Mouse (Mus musculus): ENCODE results near the gene Ostm1. TPM values are rescaled to one million over a fixed set of nuclear protein-coding genes. Genes with fewer than 3 reads are reported as not detected.

The Ostm1 gene
- polyA plus RNA-seq, 1 experiment from 2014 or later, result 13.8 TPM

DNA sequence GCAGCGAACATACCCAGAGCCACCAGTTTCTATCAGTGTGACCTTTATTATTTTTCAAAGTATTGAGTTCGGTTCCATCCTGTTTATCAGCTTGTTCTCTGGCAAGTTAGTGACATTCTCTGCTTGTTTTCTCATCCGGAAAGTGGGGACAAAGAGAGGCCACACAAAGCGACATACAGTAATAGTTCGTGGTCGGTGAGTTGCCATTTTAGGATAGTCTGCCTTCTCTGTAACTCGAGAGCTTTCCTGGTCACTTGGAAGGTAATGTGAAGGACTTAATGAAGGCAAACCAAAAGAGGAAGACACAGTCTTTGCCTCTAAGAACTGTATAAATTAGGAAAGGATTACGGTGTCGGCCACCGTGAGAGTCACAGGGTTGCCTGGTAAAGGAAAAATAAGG, 96.0 kb downstream of the Ostm1 start:
- Histone ChIP-seq H3K9me3 (ENCODE audit: control insufficient read depth, low read length) (no peaks in the 10 kb centered on the region), H3K36me3 (ENCODE audit: control insufficient read depth, insufficient read depth, low read length) (no peaks in the 10 kb centered on the region), H3K27ac (replicated peaks; ENCODE audit: low read depth, low read length) (no peak overlapping the region), H3K4me1 (ENCODE audit: control insufficient read depth, insufficient read depth, low read length) (peaks cover 10% of the 10 kb centered on the region), H3K9ac (ENCODE audit: low read depth, low read length) (peak overlapping the region; percentile 77; the same call in 1 of the 2 replicates), H3K27me3 (replicated peaks; ENCODE audit: control insufficient read depth, insufficient read depth, low read length) (peaks cover 8% of the 10 kb centered on the region; the same call in 1 of the 2 replicates), H3K4me2 (ENCODE audit: low read depth, low read length) (peak overlapping the region; percentile 85), H3K4me3 (ENCODE audit: low read depth, low read length) (peak overlapping the region; percentile 93)
- DNase-seq (ENCODE audit: low spot score), result no peak
- 16% methylated on average over 10 of the region's 10 CpGs for WGBS
- no peak for ATAC-seq (ENCODE audit: low read depth)

GRCm38 (mm10) chr10:42680582-42681001, 97.0 kb downstream of the Ostm1 start:
- ATAC-seq (ENCODE audit: low read depth), result no peak
- 15% methylated on average over 6 of the region's 6 CpGs for WGBS
- Histone ChIP-seq H3K27ac (replicated peaks; ENCODE audit: low read depth, low read length) (no peak overlapping the region), H3K27me3 (replicated peaks; ENCODE audit: control insufficient read depth, insufficient read depth, low read length) (peaks cover 8% of the 10 kb centered on the region; the same call in 1 of the 2 replicates), H3K9me3 (ENCODE audit: control insufficient read depth, low read length) (no peaks in the 10 kb centered on the region), H3K4me2 (ENCODE audit: low read depth, low read length) (peak overlapping the region; percentile 20; the same call in 1 of the 2 replicates), H3K36me3 (ENCODE audit: control insufficient read depth, insufficient read depth, low read length) (no peaks in the 10 kb centered on the region), H3K4me3 (ENCODE audit: low read depth, low read length) (no peak overlapping the region; the same call in 1 of the 2 replicates), H3K9ac (ENCODE audit: low read depth, low read length) (no peak overlapping the region), H3K4me1 (ENCODE audit: control insufficient read depth, insufficient read depth, low read length) (peaks cover 10% of the 10 kb centered on the region)
- DNase-seq (ENCODE audit: low spot score), result no peak

- H3K27ac ChIP-seq (replicated peaks; ENCODE audit: low read depth, low read length), result no peak overlapping the region
- ATAC-seq (ENCODE audit: low read depth), result no peak
- H3K9ac ChIP-seq (ENCODE audit: low read depth, low read length), result no peak overlapping the region
- WGBS, result 60% methylated on average over 8 of the region's 8 CpGs
- peaks cover 10% of the 10 kb centered on the region for H3K4me1 ChIP-seq (ENCODE audit: control insufficient read depth, insufficient read depth, low read length)
- H3K4me3 ChIP-seq (ENCODE audit: low read depth, low read length), result no peak overlapping the region
- no peak overlapping the region for H3K4me2 ChIP-seq (ENCODE audit: low read depth, low read length)
- DNase-seq (ENCODE audit: low spot score), result no peak
- H3K36me3 ChIP-seq (ENCODE audit: control insufficient read depth, insufficient read depth, low read length), result no peaks in the 10 kb centered on the region
- peaks cover 8% of the 10 kb centered on the region; the same call in 1 of the 2 replicates for H3K27me3 ChIP-seq (replicated peaks; ENCODE audit: control insufficient read depth, insufficient read depth, low read length)
- H3K9me3 ChIP-seq (ENCODE audit: control insufficient read depth, low read length), result no peaks in the 10 kb centered on the region
Measured at GRCm38 (mm10) chr10:42682421-42682820, 98.8 kb downstream of the Ostm1 start.

DNA sequence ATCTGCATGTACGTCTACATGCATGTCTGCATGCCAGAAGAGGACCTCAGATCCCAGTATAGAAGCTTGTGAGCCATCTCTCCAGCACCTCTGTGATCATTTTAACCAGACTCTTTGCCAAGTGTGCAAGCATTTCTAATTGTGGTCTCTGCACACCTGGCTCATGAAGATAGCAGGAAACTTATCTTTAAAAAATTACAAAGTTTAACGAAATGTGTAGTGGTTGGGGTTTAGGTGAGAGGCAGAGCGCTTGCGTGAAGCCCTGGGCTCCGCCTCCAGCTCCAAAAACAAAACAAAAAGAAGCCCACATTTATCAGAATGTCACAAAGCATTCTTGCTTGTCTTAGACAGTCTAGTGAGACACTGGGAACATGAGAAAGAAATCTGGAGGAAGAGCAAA, 104.3 kb downstream of the Ostm1 start:
- Histone ChIP-seq H3K9me3 (ENCODE audit: control insufficient read depth, low read length) (no peaks in the 10 kb centered on the region), H3K4me3 (ENCODE audit: low read depth, low read length) (no peak overlapping the region), H3K9ac (ENCODE audit: low read depth, low read length) (no peak overlapping the region), H3K27ac (replicated peaks; ENCODE audit: low read depth, low read length) (no peak overlapping the region), H3K36me3 (ENCODE audit: control insufficient read depth, insufficient read depth, low read length) (no peaks in the 10 kb centered on the region), H3K27me3 (replicated peaks; ENCODE audit: control insufficient read depth, insufficient read depth, low read length) (no peaks in the 10 kb centered on the region), H3K4me1 (ENCODE audit: control insufficient read depth, insufficient read depth, low read length) (no peaks in the 10 kb centered on the region), H3K4me2 (ENCODE audit: low read depth, low read length) (no peak overlapping the region)
- no peak for DNase-seq (ENCODE audit: low spot score)
- 85% methylated on average over 5 of the region's 5 CpGs for WGBS
- ATAC-seq (ENCODE audit: low read depth), result no peak

DNA sequence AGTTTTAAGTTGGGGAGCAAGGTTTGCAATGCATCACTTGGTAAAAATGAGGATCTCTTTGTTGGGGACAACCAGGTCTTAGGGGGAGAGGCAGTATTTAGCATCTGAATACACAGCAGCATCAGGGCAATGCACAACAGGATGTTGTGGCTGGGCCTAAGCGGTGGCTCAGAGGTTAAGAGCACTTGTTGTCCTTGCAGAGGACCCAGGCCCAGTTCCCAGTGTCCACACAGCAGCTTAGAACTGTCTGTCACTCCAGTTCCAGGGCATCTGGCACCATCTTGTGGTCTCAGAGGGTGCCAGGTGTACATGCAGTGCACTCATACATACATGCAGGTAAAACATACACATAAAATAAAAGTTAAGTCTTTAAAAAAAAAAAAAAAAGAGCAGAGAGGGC, 106.1 kb downstream of the Ostm1 start:
- Histone ChIP-seq H3K27me3 (replicated peaks; ENCODE audit: control insufficient read depth, insufficient read depth, low read length) (no peaks in the 10 kb centered on the region), H3K9me3 (ENCODE audit: control insufficient read depth, low read length) (no peaks in the 10 kb centered on the region), H3K27ac (replicated peaks; ENCODE audit: low read depth, low read length) (no peak overlapping the region), H3K4me3 (ENCODE audit: low read depth, low read length) (no peak overlapping the region), H3K9ac (ENCODE audit: low read depth, low read length) (no peak overlapping the region), H3K4me1 (ENCODE audit: control insufficient read depth, insufficient read depth, low read length) (no peaks in the 10 kb centered on the region), H3K4me2 (ENCODE audit: low read depth, low read length) (no peak overlapping the region), H3K36me3 (ENCODE audit: control insufficient read depth, insufficient read depth, low read length) (no peaks in the 10 kb centered on the region)
- ATAC-seq (ENCODE audit: low read depth) (no peak), DNase-seq (ENCODE audit: low spot score) (no peak)
- 65% methylated on average over 1 of the region's 1 CpGs for WGBS

GRCm38 (mm10) chr10:42690233-42691028, 106.8 kb downstream of the Ostm1 start:
- Histone ChIP-seq H3K27ac (replicated peaks; ENCODE audit: low read depth, low read length) (no peak overlapping the region), H3K27me3 (replicated peaks; ENCODE audit: control insufficient read depth, insufficient read depth, low read length) (no peaks in the 10 kb centered on the region), H3K9ac (ENCODE audit: low read depth, low read length) (no peak overlapping the region), H3K4me2 (ENCODE audit: low read depth, low read length) (no peak overlapping the region), H3K4me1 (ENCODE audit: control insufficient read depth, insufficient read depth, low read length) (no peaks in the 10 kb centered on the region), H3K36me3 (ENCODE audit: control insufficient read depth, insufficient read depth, low read length) (no peaks in the 10 kb centered on the region), H3K9me3 (ENCODE audit: control insufficient read depth, low read length) (no peaks in the 10 kb centered on the region), H3K4me3 (ENCODE audit: low read depth, low read length) (no peak overlapping the region)
- 63% methylated on average over 17 of the region's 17 CpGs for WGBS
- no peak for ATAC-seq (ENCODE audit: low read depth)
- DNase-seq (ENCODE audit: low spot score), result no peak

GRCm38 (mm10) chr10:42691051-42691450, 107.4 kb downstream of the Ostm1 start:
- Histone ChIP-seq H3K9me3 (ENCODE audit: control insufficient read depth, low read length) (no peaks in the 10 kb centered on the region), H3K27me3 (replicated peaks; ENCODE audit: control insufficient read depth, insufficient read depth, low read length) (no peaks in the 10 kb centered on the region), H3K36me3 (ENCODE audit: control insufficient read depth, insufficient read depth, low read length) (no peaks in the 10 kb centered on the region), H3K4me2 (ENCODE audit: low read depth, low read length) (no peak overlapping the region), H3K27ac (replicated peaks; ENCODE audit: low read depth, low read length) (no peak overlapping the region), H3K4me3 (ENCODE audit: low read depth, low read length) (no peak overlapping the region), H3K4me1 (ENCODE audit: control insufficient read depth, insufficient read depth, low read length) (no peaks in the 10 kb centered on the region), H3K9ac (ENCODE audit: low read depth, low read length) (no peak overlapping the region)
- ATAC-seq (ENCODE audit: low read depth), result no peak
- no peak for DNase-seq (ENCODE audit: low spot score)
- 72% methylated on average over 2 of the region's 2 CpGs for WGBS

- H3K4me3 ChIP-seq (ENCODE audit: low read depth, low read length), result no peak overlapping the region
- DNase-seq (ENCODE audit: low spot score) (no peak), ATAC-seq (ENCODE audit: low read depth) (no peak)
- no peak overlapping the region for H3K9ac ChIP-seq (ENCODE audit: low read depth, low read length)
- H3K36me3 ChIP-seq (ENCODE audit: control insufficient read depth, insufficient read depth, low read length), result no peaks in the 10 kb centered on the region
- WGBS, result 53% methylated on average over 2 of the region's 2 CpGs
- H3K4me2 ChIP-seq (ENCODE audit: low read depth, low read length), result no peak overlapping the region
- H3K27me3 ChIP-seq (replicated peaks; ENCODE audit: control insufficient read depth, insufficient read depth, low read length), result no peaks in the 10 kb centered on the region
- H3K27ac ChIP-seq (replicated peaks; ENCODE audit: low read depth, low read length), result no peak overlapping the region
- no peaks in the 10 kb centered on the region for H3K9me3 ChIP-seq (ENCODE audit: control insufficient read depth, low read length)
- H3K4me1 ChIP-seq (ENCODE audit: control insufficient read depth, insufficient read depth, low read length), result no peaks in the 10 kb centered on the region
Measured at GRCm38 (mm10) chr10:42692095-42692494, 108.5 kb downstream of the Ostm1 start.

DNA sequence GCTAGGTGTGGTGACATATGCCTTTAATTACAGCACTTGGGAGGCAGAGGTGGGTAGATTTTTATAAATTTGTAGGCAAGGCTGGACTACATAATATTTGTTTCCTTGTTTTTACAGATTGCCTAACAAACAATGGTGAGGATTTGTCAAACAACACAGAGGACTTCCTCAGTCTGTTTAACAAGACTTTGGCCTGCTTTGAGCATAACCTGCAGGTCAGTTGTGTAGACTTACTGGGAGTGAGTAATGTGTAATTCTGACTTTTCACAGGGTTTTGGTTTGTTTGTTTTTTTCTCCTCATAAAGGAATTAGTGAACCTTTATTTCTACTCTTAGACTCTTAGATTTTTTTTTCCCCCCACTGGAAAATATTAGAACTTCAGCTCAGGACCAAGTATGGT, 109.2 kb downstream of the Ostm1 start:
- ATAC-seq (ENCODE audit: low read depth), result no peak
- no peak overlapping the region for H3K9ac ChIP-seq (ENCODE audit: low read depth, low read length)
- H3K9me3 ChIP-seq (ENCODE audit: control insufficient read depth, low read length), result no peaks in the 10 kb centered on the region
- H3K4me3 ChIP-seq (ENCODE audit: low read depth, low read length), result no peak overlapping the region
- H3K36me3 ChIP-seq (ENCODE audit: control insufficient read depth, insufficient read depth, low read length), result no peaks in the 10 kb centered on the region
- H3K4me1 ChIP-seq (ENCODE audit: control insufficient read depth, insufficient read depth, low read length), result no peaks in the 10 kb centered on the region
- H3K4me2 ChIP-seq (ENCODE audit: low read depth, low read length), result no peak overlapping the region
- H3K27me3 ChIP-seq (replicated peaks; ENCODE audit: control insufficient read depth, insufficient read depth, low read length), result no peaks in the 10 kb centered on the region
- DNase-seq (ENCODE audit: low spot score), result no peak
- H3K27ac ChIP-seq (replicated peaks; ENCODE audit: low read depth, low read length), result no peak overlapping the region

All from embryonic facial prominence, embryonic 14.5 days (tissue).